Mouse (Mus musculus) stomach, embryonic 14.5 days (tissue): ENCODE measurements around the gene Frmd4a. TPM values are rescaled to one million over a fixed set of nuclear protein-coding genes. Genes with fewer than 3 reads are reported as not detected.

ENCODE experiments used
- ATAC-seq: fragments of 200-750 bp; cut with Nextera tagmentation; 2 replicates; pipeline ENCODE4 v1.8.0; 2017; ENCODE audit warnings: low read depth, moderate TSS enrichment; ENCODE audit not compliant: insufficient number of reproducible peaks, insufficient read depth, low FRiP score
- H3K27ac ChIP-seq: fragments of 300-500 bp; sonication (generic); 2 replicates; pipeline ENCODE4 v1.5.1; 2014; ENCODE audit warnings: mild to moderate bottlenecking, low read length, moderate library complexity, mixed read lengths
- H3K27me3 ChIP-seq: fragments of 300-500 bp; sonication (generic); 2 replicates; pipeline ENCODE4 v1.6.1; 2014; ENCODE audit warnings: low read length, control low read depth, mixed read lengths; ENCODE audit not compliant: control insufficient read depth, insufficient read depth
- H3K36me3 ChIP-seq: fragments of 300-500 bp; sonication (generic); 2 replicates; pipeline ENCODE4 v1.6.1; 2014; ENCODE audit warnings: mild to moderate bottlenecking, control low read depth, low read length, moderate library complexity, mixed read lengths; ENCODE audit not compliant: control insufficient read depth, insufficient read depth
- H3K4me1 ChIP-seq: fragments of 300-500 bp; sonication (generic); 2 replicates; pipeline ENCODE4 v1.6.1; 2014; ENCODE audit warnings: low read length, control low read depth, mixed read lengths; ENCODE audit not compliant: control insufficient read depth, insufficient read depth
- H3K4me2 ChIP-seq: fragments of 300-500 bp; sonication (generic); replicated peaks from 2 replicates; pipeline ENCODE4 v1.6.1; 2014; ENCODE audit warnings: low read depth, low read length, control low read depth
- H3K4me3 ChIP-seq: fragments of 300-500 bp; sonication (generic); 2 replicates; pipeline ENCODE4 v1.5.1; 2014; ENCODE audit warnings: low read depth, low read length, control low read depth
- H3K9ac ChIP-seq: fragments of 300-500 bp; sonication (generic); replicated peaks from 2 replicates; pipeline ENCODE4 v1.6.1; 2014; ENCODE audit warnings: low read depth, mild to moderate bottlenecking, control low read depth, low read length, moderate library complexity, mixed read lengths
- H3K9me3 ChIP-seq: fragments of 300-500 bp; sonication (generic); 2 replicates; pipeline ENCODE4 v1.6.1; 2016; ENCODE audit warnings: low read depth, low read length, control low read depth; ENCODE audit not compliant: control insufficient read depth
- WGBS: fragments of 180-500 bp; shearing (Covaris S2); extraction: QIAGEN DNeasy Blood & Tissue Kit; methylation state at CpG from one replicate; pipeline ENCODE4 v1.1.7; 2014; 5-methylcytosine and 5-hydroxymethylcytosine counted together
- polyA plus RNA-seq: library from polyadenylated mRNA; unstranded; fragments of >200 nt; fragmentation: Nextera tagmentation; extraction: Ambion mirVana; gene quantifications from 2 replicates; pipeline ENCODE4 v1.2.1, GENCODE M21; 2014

Gene Frmd4a
- polyA plus RNA-seq, 1 experiment from 2014 or later: 42.4 TPM

DNA sequence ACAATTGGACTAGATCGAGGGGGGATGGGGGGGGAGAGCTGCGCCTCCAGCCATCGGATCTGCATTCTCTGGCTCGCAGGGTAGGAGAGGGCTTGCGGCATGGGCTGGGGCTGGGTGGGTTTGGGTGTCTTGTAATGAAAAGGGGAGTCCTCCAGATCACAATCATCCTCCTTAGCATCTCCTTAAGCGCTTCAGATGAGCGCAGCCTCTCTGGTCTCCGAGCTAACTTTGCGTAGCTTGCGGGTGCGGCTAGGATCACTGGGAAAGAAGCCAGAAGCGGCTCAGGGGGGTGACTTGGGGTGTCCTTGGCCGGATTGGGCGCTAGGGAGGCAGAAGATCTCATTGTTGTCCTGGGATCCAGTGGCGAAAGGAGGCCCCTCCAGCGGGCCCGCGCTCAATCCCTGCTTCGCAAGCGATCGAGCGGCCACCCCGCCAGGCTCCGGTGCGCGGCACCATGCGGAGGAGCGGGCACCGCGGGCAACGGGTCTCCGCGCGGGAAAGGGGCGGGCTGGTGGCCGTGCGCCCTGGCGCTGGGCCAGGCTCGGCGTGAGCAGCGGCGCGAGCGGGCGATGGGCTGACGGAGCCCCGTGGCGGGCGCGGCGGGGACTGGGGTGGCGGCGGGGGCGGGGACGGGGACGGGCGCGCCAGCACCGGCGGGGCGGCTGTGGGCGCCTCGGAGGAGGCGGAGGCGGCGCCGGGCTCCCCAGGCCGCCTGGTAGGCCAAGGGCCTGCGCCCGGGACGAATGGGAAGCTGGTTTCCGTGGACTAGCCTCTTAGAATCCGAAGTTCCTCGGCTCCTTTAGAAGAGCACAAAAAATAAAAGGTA, 383.5 kb downstream of the Frmd4a start:
- H3K9ac ChIP-seq: peak overlapping the region; percentile 64
- H3K36me3 ChIP-seq: no peaks in the 10 kb centered on the region
- H3K27ac ChIP-seq: peak overlapping the region; percentile 73
- H3K4me2 ChIP-seq: peak overlapping the region; percentile 78
- H3K4me1 ChIP-seq: 0 out of 2 replicates have a peak, but pooled peaks cover 3% of the 10 kb centered on the region
- WGBS: under 1% methylated on average over 74 of the region's 74 CpGs
- H3K9me3 ChIP-seq: no peaks in the 10 kb centered on the region
- peak overlapping the region; percentile 60 for H3K4me3 ChIP-seq
- ATAC-seq: peak; percentile 74; the same call in 1 of the 2 replicates
- H3K27me3 ChIP-seq: no peaks in the 10 kb centered on the region

GRCm38 (mm10) chr2:4401597-4402581, 384.4 kb downstream of the Frmd4a start:
- Histone ChIP-seq H3K4me1 (0 out of 2 replicates have a peak, but pooled peaks cover 3% of the 10 kb centered on the region), H3K27me3 (no peaks in the 10 kb centered on the region), H3K4me3 (peak overlapping the region; percentile 60), H3K9ac (peak overlapping the region; percentile 64), H3K9me3 (no peaks in the 10 kb centered on the region), H3K36me3 (no peaks in the 10 kb centered on the region), H3K4me2 (peak overlapping the region; percentile 78), H3K27ac (peak overlapping the region; percentile 73; the same call in 1 of the 2 replicates)
- no peak for ATAC-seq
- 2% methylated on average over 28 of the region's 28 CpGs for WGBS

- Histone ChIP-seq H3K9ac (no peak overlapping the region), H3K27me3 (no peaks in the 10 kb centered on the region), H3K4me1 (no peaks in the 10 kb centered on the region), H3K4me2 (no peak overlapping the region), H3K4me3 (no peak overlapping the region), H3K9me3 (no peaks in the 10 kb centered on the region), H3K36me3 (no peaks in the 10 kb centered on the region), H3K27ac (no peak overlapping the region)
- WGBS: 67% methylated on average over 5 of the region's 5 CpGs
- ATAC-seq: no peak
Observed at GRCm38 (mm10) chr2:4406977-4407376, 389.5 kb downstream of the Frmd4a start.

DNA sequence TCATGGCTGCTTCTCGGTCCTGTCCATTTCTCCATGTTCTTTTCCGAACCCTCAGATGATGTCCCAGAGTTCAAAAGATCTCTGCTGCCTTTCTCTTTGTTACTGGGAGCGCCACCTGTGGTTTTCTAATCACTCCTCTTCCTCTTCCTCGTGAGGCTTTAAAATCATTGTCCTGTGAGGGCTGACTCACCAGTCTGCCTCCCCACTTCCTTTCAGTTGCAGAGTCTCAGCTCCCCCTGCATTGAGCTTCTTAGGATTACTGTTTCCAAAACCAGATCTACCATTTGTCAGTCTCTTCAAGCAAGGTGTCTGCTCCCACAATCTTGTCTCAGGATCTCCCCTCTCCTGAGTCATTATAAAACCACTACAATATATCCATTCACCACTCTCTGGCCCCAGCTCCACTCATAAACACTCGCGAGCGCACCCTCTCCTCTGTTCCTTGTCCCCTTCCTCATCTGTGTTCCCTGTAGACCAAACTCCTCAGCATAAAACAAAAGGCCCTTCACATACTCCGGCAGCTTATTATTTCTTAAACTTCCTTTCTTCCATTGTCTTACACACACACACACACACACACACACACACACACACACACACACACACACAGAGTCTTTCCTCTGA, 392.4 kb downstream of the Frmd4a start:
- ATAC-seq: no peak
- WGBS: 68% methylated on average over 8 of the region's 8 CpGs
- Histone ChIP-seq H3K27ac (peak overlapping the region; percentile 27; the same call in 1 of the 2 replicates), H3K36me3 (no peaks in the 10 kb centered on the region), H3K4me3 (no peak overlapping the region), H3K4me1 (peaks cover 14% of the 10 kb centered on the region; the same call in 1 of the 2 replicates), H3K4me2 (no peak overlapping the region), H3K9me3 (no peaks in the 10 kb centered on the region), H3K9ac (no peak overlapping the region), H3K27me3 (no peaks in the 10 kb centered on the region)

GRCm38 (mm10) chr2:4412870-4413595, 395.5 kb downstream of the Frmd4a start:
- no peaks in the 10 kb centered on the region for H3K36me3 ChIP-seq
- no peak overlapping the region for H3K9ac ChIP-seq
- 29% methylated on average over 5 of the region's 5 CpGs for WGBS
- H3K9me3 ChIP-seq: no peaks in the 10 kb centered on the region
- no peak overlapping the region for H3K4me3 ChIP-seq
- ATAC-seq: peak; percentile 70; the same call in 1 of the 2 replicates
- H3K4me2 ChIP-seq: no peak overlapping the region
- no peak overlapping the region for H3K27ac ChIP-seq
- H3K27me3 ChIP-seq: no peaks in the 10 kb centered on the region
- H3K4me1 ChIP-seq: peaks cover 14% of the 10 kb centered on the region; the same call in 1 of the 2 replicates

DNA sequence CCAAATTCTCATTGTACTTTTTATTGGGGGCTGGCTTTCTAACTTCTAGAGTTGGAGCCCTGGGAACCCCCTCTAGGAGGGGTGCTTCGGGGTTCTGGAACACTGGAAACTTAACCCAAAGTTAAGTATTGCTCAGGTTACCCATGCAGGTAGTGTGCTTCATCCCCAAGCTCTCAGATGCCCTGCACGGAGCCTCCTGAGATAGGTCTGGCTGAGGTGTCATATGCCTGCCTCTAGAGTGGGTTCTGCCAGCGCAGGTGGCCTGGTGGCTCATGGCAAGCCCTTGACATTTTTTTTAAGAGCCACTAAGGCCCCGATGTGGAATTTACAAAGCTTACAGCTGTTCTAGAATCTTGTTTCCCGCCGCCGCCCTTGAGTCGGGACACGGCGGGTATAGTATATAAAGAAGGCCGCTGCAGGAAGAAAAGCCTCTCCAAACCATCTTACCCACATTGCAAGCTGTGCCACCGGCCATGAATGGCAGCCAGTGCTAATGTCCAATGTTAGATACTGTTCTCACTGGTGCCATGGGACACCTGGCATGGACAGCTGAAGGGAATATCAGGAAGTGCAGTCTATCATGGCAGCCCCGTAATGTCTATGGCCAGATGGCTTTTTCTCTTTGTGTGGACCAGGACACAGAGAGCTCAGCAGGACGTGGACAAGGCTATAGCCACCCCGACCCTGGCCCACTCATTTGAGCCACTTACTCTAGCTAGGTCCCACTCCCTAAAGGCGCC, 396.2 kb downstream of the Frmd4a start:
- Histone ChIP-seq H3K9ac (no peak overlapping the region), H3K27ac (no peak overlapping the region), H3K4me2 (no peak overlapping the region), H3K4me3 (no peak overlapping the region), H3K4me1 (peaks cover 14% of the 10 kb centered on the region; the same call in 1 of the 2 replicates), H3K36me3 (no peaks in the 10 kb centered on the region), H3K9me3 (no peaks in the 10 kb centered on the region), H3K27me3 (no peaks in the 10 kb centered on the region)
- ATAC-seq: no peak
- 86% methylated on average over 16 of the region's 16 CpGs for WGBS

DNA sequence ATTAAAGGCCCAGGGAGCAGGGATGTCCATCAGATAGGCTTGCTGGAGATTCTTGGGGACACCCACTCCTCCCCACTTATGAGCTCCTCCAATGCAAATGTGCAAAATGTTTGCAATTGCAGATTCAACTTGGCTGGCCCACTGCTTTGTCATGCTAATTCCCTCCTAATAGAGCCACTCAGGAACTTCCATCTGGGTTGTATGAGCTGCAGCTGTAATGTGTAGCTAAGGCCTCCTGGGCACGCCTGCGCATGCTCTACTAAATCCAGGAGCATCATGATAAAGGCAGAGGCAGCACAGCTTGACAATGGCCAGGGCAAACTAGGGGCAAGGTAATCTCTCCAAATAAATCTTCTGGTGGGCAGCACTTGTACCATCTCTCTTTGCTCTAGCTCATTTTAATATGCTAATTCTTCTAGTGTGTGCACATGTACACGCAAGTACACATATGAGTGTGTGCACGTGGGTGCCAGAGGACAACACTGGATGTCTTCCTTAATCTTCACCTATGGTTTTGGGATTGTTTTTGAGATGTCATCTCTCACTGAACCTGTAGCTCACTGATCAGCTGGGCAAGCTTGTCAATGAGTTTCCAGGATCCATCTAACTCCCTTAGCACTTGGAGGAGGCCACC, 403.3 kb downstream of the Frmd4a start:
- H3K9ac ChIP-seq: no peak overlapping the region
- H3K27me3 ChIP-seq: no peaks in the 10 kb centered on the region
- H3K36me3 ChIP-seq: no peaks in the 10 kb centered on the region
- H3K4me1 ChIP-seq: no peaks in the 10 kb centered on the region
- H3K27ac ChIP-seq: no peak overlapping the region
- WGBS: 82% methylated on average over 4 of the region's 4 CpGs
- ATAC-seq: no peak
- H3K9me3 ChIP-seq: no peaks in the 10 kb centered on the region
- H3K4me2 ChIP-seq: no peak overlapping the region
- no peak overlapping the region for H3K4me3 ChIP-seq
